Mouse (Mus musculus) monocyte, adult 5-6 weeks (primary cell): Measurements from ENCODE around the gene Lypd6. TPM values are rescaled to one million over a fixed set of nuclear protein-coding genes. Genes with fewer than 3 reads are reported as not detected.

Experiments
- ATAC-seq: fragments of 153-309, 156-312 bp; replicated peaks from 2 replicates; pipeline ENCODE4 v1.8.0; 2017; ENCODE audit warnings: mild to moderate bottlenecking; ENCODE audit not compliant: low TSS enrichment, insufficient number of reproducible peaks, severe bottlenecking, poor library complexity, low FRiP score
- total RNA-seq: library from RNA; stranded (forward); fragments of 200-1000, 200-491, 200-594 nt; gene quantifications from 3 replicates; pipeline ENCODE4 v1.2.3, GENCODE M21; 2017

Lypd6 gene
- total RNA-seq, 1 experiment from 2014 or later = not detected

GRCm38 (mm10) chr2:50150816-50151215 is 84.6 kb downstream of the Lypd6 start:
- ATAC-seq = no peak

GRCm38 (mm10) chr2:50151401-50151800 is 85.2 kb downstream of the Lypd6 start:
- ATAC-seq = no peak

- no peak for ATAC-seq
Measured at GRCm38 (mm10) chr2:50151879-50152278, 85.7 kb downstream of the Lypd6 start.

GRCm38 (mm10) chr2:50156009-50156408 is 89.8 kb downstream of the Lypd6 start:
- no peak for ATAC-seq

- no peak for ATAC-seq
Measured at GRCm38 (mm10) chr2:50160069-50160468, 93.8 kb downstream of the Lypd6 start.

GRCm38 (mm10) chr2:50163608-50164007 is 97.4 kb downstream of the Lypd6 start:
- no peak for ATAC-seq

- no peak for ATAC-seq
Measured at GRCm38 (mm10) chr2:50165277-50165676, 99.0 kb downstream of the Lypd6 start.

GRCm38 (mm10) chr2:50166082-50166481 is 99.9 kb downstream of the Lypd6 start:
- ATAC-seq = no peak

GRCm38 (mm10) chr2:50173730-50174528 is 107.7 kb downstream of the Lypd6 start:
- no peak for ATAC-seq

GRCm38 (mm10) chr2:50175709-50176108 is 109.5 kb downstream of the Lypd6 start:
- ATAC-seq = no peak

- ATAC-seq = no peak
Measured at GRCm38 (mm10) chr2:50179164-50179563, 112.9 kb downstream of the Lypd6 start.

- no peak for ATAC-seq
Measured at GRCm38 (mm10) chr2:50180423-50180822, 114.2 kb downstream of the Lypd6 start.

GRCm38 (mm10) chr2:50181332-50181731 is 115.1 kb downstream of the Lypd6 start:
- no peak for ATAC-seq

GRCm38 (mm10) chr2:50186711-50187405 is 120.6 kb downstream of the Lypd6 start:
- ATAC-seq = no peak

- no peak for ATAC-seq
Measured at GRCm38 (mm10) chr2:50188856-50189255, 122.6 kb downstream of the Lypd6 start.

- ATAC-seq = no peak
Measured at GRCm38 (mm10) chr2:50196681-50197080, 130.5 kb downstream of the Lypd6 start.

- ATAC-seq = no peak
Measured at GRCm38 (mm10) chr2:50197801-50198200, 131.6 kb downstream of the Lypd6 start.

GRCm38 (mm10) chr2:50200541-50200940 is 134.3 kb downstream of the Lypd6 start:
- no peak for ATAC-seq

GRCm38 (mm10) chr2:50220574-50220973 is 154.3 kb downstream of the Lypd6 start:
- ATAC-seq = no peak

- ATAC-seq = no peak
Measured at GRCm38 (mm10) chr2:50225019-50225418, 158.8 kb downstream of the Lypd6 start.
